Mouse (Mus musculus): ENCODE measurements around the gene Lat. TPM values are rescaled to one million over a fixed set of nuclear protein-coding genes. Genes with fewer than 3 reads are reported as not detected.
"Not testable (repeated sequence)": the region's sequence is repeated elsewhere in the genome, so short reads cannot be mapped to it uniquely, and the experiment has no call there.

The Lat gene
- polyA plus RNA-seq, 1 experiment from 2014 or later: 1.7 TPM

- H3K27ac ChIP-seq: no peak overlapping the region
- ATAC-seq (ENCODE audit: low FRiP score, low read depth): no peak
- no peaks in the 10 kb centered on the region for H3K36me3 ChIP-seq
- no peaks in the 10 kb centered on the region for H3K4me1 ChIP-seq
- WGBS: 57% methylated on average over 3 of the region's 3 CpGs
- H3K27me3 ChIP-seq (replicated peaks): no peaks in the 10 kb centered on the region
- no peak overlapping the region for H3K4me2 ChIP-seq (replicated peaks)
- H3K4me3 ChIP-seq: no peak overlapping the region
- no peaks in the 10 kb centered on the region for H3K9me3 ChIP-seq
- H3K9ac ChIP-seq: no peak overlapping the region
These were observed 23.4 kb downstream of the Lat start for GRCm38 (mm10) chr7:126345969-126346368.

GRCm38 (mm10) chr7:126345557-126345956 is 23.8 kb downstream of the Lat start:
- Histone ChIP-seq H3K27me3 (replicated peaks) (no peaks in the 10 kb centered on the region), H3K4me3 (no peak overlapping the region), H3K27ac (no peak overlapping the region), H3K36me3 (no peaks in the 10 kb centered on the region), H3K9me3 (no peaks in the 10 kb centered on the region), H3K4me2 (replicated peaks) (no peak overlapping the region), H3K9ac (no peak overlapping the region), H3K4me1 (no peaks in the 10 kb centered on the region)
- ATAC-seq (ENCODE audit: low FRiP score, low read depth): no peak
- WGBS: 76% methylated on average over 3 of the region's 3 CpGs

GRCm38 (mm10) chr7:126340896-126341295 is 28.5 kb downstream of the Lat start:
- Histone ChIP-seq H3K4me3 (no peak overlapping the region), H3K9me3 (no peaks in the 10 kb centered on the region), H3K27ac (no peak overlapping the region), H3K4me2 (replicated peaks) (no peak overlapping the region), H3K9ac (no peak overlapping the region), H3K27me3 (replicated peaks) (no peaks in the 10 kb centered on the region), H3K36me3 (no peaks in the 10 kb centered on the region), H3K4me1 (no peaks in the 10 kb centered on the region)
- no peak for ATAC-seq (ENCODE audit: low FRiP score, low read depth)
- WGBS: 58% methylated on average over 6 of the region's 6 CpGs

- no peaks in the 10 kb centered on the region for H3K4me1 ChIP-seq
- no peaks in the 10 kb centered on the region for H3K9me3 ChIP-seq
- H3K4me3 ChIP-seq: no peak overlapping the region
- no peak overlapping the region for H3K4me2 ChIP-seq (replicated peaks)
- no peak for ATAC-seq (ENCODE audit: low FRiP score, low read depth)
- no peak overlapping the region for H3K9ac ChIP-seq
- no peaks in the 10 kb centered on the region for H3K36me3 ChIP-seq
- WGBS: 77% methylated on average over 6 of the region's 6 CpGs
- no peak overlapping the region for H3K27ac ChIP-seq
- no peaks in the 10 kb centered on the region for H3K27me3 ChIP-seq (replicated peaks)
These were observed 29.2 kb downstream of the Lat start for GRCm38 (mm10) chr7:126340206-126340618.

GRCm38 (mm10) chr7:126339521-126339971 is 29.8 kb downstream of the Lat start:
- 80% methylated on average over 8 of the region's 8 CpGs for WGBS
- H3K9ac ChIP-seq: no peak overlapping the region
- H3K4me2 ChIP-seq (replicated peaks): no peak overlapping the region
- H3K36me3 ChIP-seq: no peaks in the 10 kb centered on the region
- no peak overlapping the region for H3K27ac ChIP-seq
- H3K9me3 ChIP-seq: no peaks in the 10 kb centered on the region
- H3K4me1 ChIP-seq: no peaks in the 10 kb centered on the region
- H3K4me3 ChIP-seq: no peak overlapping the region
- no peaks in the 10 kb centered on the region for H3K27me3 ChIP-seq (replicated peaks)
- no peak for ATAC-seq (ENCODE audit: low FRiP score, low read depth)

- Histone ChIP-seq H3K4me2 (replicated peaks) (no peak overlapping the region), H3K4me1 (no peaks in the 10 kb centered on the region), H3K9ac (no peak overlapping the region), H3K27me3 (replicated peaks) (no peaks in the 10 kb centered on the region), H3K4me3 (no peak overlapping the region), H3K27ac (no peak overlapping the region), H3K36me3 (no peaks in the 10 kb centered on the region), H3K9me3 (no peaks in the 10 kb centered on the region)
- ATAC-seq (ENCODE audit: low FRiP score, low read depth): no peak
- WGBS: 82% methylated on average over 8 of the region's 8 CpGs
These were observed 30.5 kb downstream of the Lat start for GRCm38 (mm10) chr7:126338906-126339305.

GRCm38 (mm10) chr7:126335556-126335955 is 33.8 kb downstream of the Lat start:
- ATAC-seq (ENCODE audit: low FRiP score, low read depth): no peak
- WGBS: 82% methylated on average over 1 of the region's 1 CpGs

GRCm38 (mm10) chr7:126332691-126333090 is 36.7 kb downstream of the Lat start:
- no peaks in the 10 kb centered on the region for H3K27me3 ChIP-seq (replicated peaks)
- ATAC-seq (ENCODE audit: low FRiP score, low read depth): no peak
- no peak overlapping the region for H3K4me3 ChIP-seq
- H3K36me3 ChIP-seq: no peaks in the 10 kb centered on the region
- WGBS: 77% methylated on average over 3 of the region's 3 CpGs
- H3K4me2 ChIP-seq (replicated peaks): no peak overlapping the region
- no peaks in the 10 kb centered on the region for H3K4me1 ChIP-seq
- H3K9ac ChIP-seq: no peak overlapping the region
- no peak overlapping the region for H3K27ac ChIP-seq
- H3K9me3 ChIP-seq: no peaks in the 10 kb centered on the region

More at GRCm38 (mm10) chr7:126335556-126335955, 33.8 kb downstream of the Lat start:
- Histone ChIP-seq H3K36me3 (no peaks in the 10 kb centered on the region), H3K27me3 (replicated peaks) (no peaks in the 10 kb centered on the region), H3K4me1 (no peaks in the 10 kb centered on the region), H3K9ac (no peak overlapping the region), H3K27ac (no peak overlapping the region), H3K4me2 (replicated peaks) (no peak overlapping the region), H3K4me3 (no peak overlapping the region), H3K9me3 (no peaks in the 10 kb centered on the region)

GRCm38 (mm10) chr7:126330693-126331092 is 38.7 kb downstream of the Lat start:
- no peak overlapping the region for H3K9ac ChIP-seq

GRCm38 (mm10) chr7:126329907-126330645 is 39.3 kb downstream of the Lat start:
- H3K36me3 ChIP-seq: no peaks in the 10 kb centered on the region
- H3K4me1 ChIP-seq: no peaks in the 10 kb centered on the region
- no peak overlapping the region for H3K27ac ChIP-seq
- 88% methylated on average over 9 of the region's 9 CpGs for WGBS
- H3K4me2 ChIP-seq (replicated peaks): no peak overlapping the region
- no peak for ATAC-seq (ENCODE audit: low FRiP score, low read depth)
- H3K27me3 ChIP-seq (replicated peaks): no peaks in the 10 kb centered on the region
- no peak overlapping the region for H3K9ac ChIP-seq
- no peaks in the 10 kb centered on the region for H3K9me3 ChIP-seq
- H3K4me3 ChIP-seq: no peak overlapping the region

More at GRCm38 (mm10) chr7:126330693-126331092, 38.7 kb downstream of the Lat start:
- Histone ChIP-seq H3K36me3 (no peaks in the 10 kb centered on the region), H3K27ac (no peak overlapping the region), H3K4me3 (no peak overlapping the region), H3K4me2 (replicated peaks) (no peak overlapping the region), H3K9me3 (no peaks in the 10 kb centered on the region), H3K27me3 (replicated peaks) (no peaks in the 10 kb centered on the region), H3K4me1 (no peaks in the 10 kb centered on the region)
- WGBS: 62% methylated on average over 2 of the region's 2 CpGs
- ATAC-seq (ENCODE audit: low FRiP score, low read depth): no peak

GRCm38 (mm10) chr7:126328848-126329247 is 40.5 kb downstream of the Lat start:
- not testable (repeated sequence) for H3K4me1 ChIP-seq; H3K27ac ChIP-seq; H3K9me3 ChIP-seq; H3K27me3 ChIP-seq (replicated peaks); H3K9ac ChIP-seq; H3K4me2 ChIP-seq (replicated peaks); ATAC-seq (ENCODE audit: low FRiP score, low read depth); H3K4me3 ChIP-seq; H3K36me3 ChIP-seq
- WGBS: 89% methylated on average over 5 of the region's 6 CpGs

- H3K36me3 ChIP-seq; H3K4me3 ChIP-seq; ATAC-seq (ENCODE audit: low FRiP score, low read depth); H3K27me3 ChIP-seq (replicated peaks); H3K4me2 ChIP-seq (replicated peaks); H3K9ac ChIP-seq; H3K27ac ChIP-seq; H3K4me1 ChIP-seq; H3K9me3 ChIP-seq: not testable (repeated sequence)
- WGBS: 24% methylated on average over 9 of the region's 9 CpGs
These were observed 43.6 kb downstream of the Lat start for GRCm38 (mm10) chr7:126325576-126326273.
